Mouse (Mus musculus) midbrain, embryonic 15.5 days (tissue): ENCODE measurements around the gene Uba5. TPM values are rescaled to one million over a fixed set of nuclear protein-coding genes. Genes with fewer than 3 reads are reported as not detected.

Source experiments
- ATAC-seq: fragments of 200-750 bp; cut with Nextera tagmentation; replicated peaks from 2 replicates; pipeline ENCODE4 v1.8.0; 2017; ENCODE audit warnings: moderate TSS enrichment
- H3K27ac ChIP-seq: fragments of 300-500 bp; sonication (generic); 2 replicates; pipeline ENCODE4 v1.5.1; 2015; ENCODE audit warnings: mild to moderate bottlenecking, inconsistent platforms
- H3K27me3 ChIP-seq: fragments of 300-500 bp; sonication (generic); replicated peaks from 2 replicates; pipeline ENCODE4 v1.6.1; 2015; ENCODE audit warnings: inconsistent platforms
- H3K36me3 ChIP-seq: fragments of 300-500 bp; sonication (generic); replicated peaks from 2 replicates; pipeline ENCODE4 v1.6.1; 2015; ENCODE audit warnings: inconsistent platforms
- H3K4me1 ChIP-seq: fragments of 300-500 bp; sonication (generic); 2 replicates; pipeline ENCODE4 v1.6.1; 2015; ENCODE audit warnings: inconsistent platforms
- H3K4me2 ChIP-seq: fragments of 300-500 bp; sonication (generic); 2 replicates; pipeline ENCODE4 v1.6.1; 2015; ENCODE audit warnings: inconsistent platforms, mild to moderate bottlenecking, moderate library complexity
- H3K4me3 ChIP-seq: fragments of 300-500 bp; sonication (generic); 2 replicates; pipeline ENCODE4 v1.5.1; 2015; ENCODE audit warnings: mild to moderate bottlenecking, inconsistent platforms
- H3K9ac ChIP-seq: fragments of 300-500 bp; sonication (generic); 2 replicates; pipeline ENCODE4 v1.6.1; 2015; ENCODE audit warnings: mild to moderate bottlenecking, inconsistent platforms
- H3K9me3 ChIP-seq: fragments of 300-500 bp; sonication (generic); 2 replicates; pipeline ENCODE4 v1.6.1; 2016; ENCODE audit warnings: inconsistent platforms
- WGBS: fragments of 180-500 bp; shearing (Covaris S2); methylation state at CpG from one replicate; pipeline ENCODE4 v1.1.7; 2015; ENCODE audit warnings: mixed read lengths; 5-methylcytosine and 5-hydroxymethylcytosine counted together
- polyA plus RNA-seq: library from polyadenylated mRNA; unstranded; fragments of >200 nt; fragmentation: Nextera tagmentation; extraction: Ambion mirVana; gene quantifications from 2 replicates; pipeline ENCODE4 v1.2.1, GENCODE M21; 2015

Uba5 gene
- polyA plus RNA-seq, 1 experiment from 2014 or later, result 69.6 TPM

GRCm38 (mm10) chr9:104040362-104040761 is 22.6 kb downstream of the Uba5 start, which contains the start of gene Gm28305:
TSS of gene Gm28305 (plus strand) at chr9:104040662.
- WGBS, result 67% methylated on average over 2 of the region's 2 CpGs
- H3K27ac ChIP-seq, result no peak within 1 kb of the TSS
- no peak within 1 kb of the TSS for H3K9ac ChIP-seq
- no peak within 1 kb of the TSS for H3K4me3 ChIP-seq
- no peak for ATAC-seq
- H3K36me3 ChIP-seq, result no peaks in the 10 kb centered on the region; the same call in 1 of the 2 replicates
- no peaks in the 10 kb centered on the region for H3K4me1 ChIP-seq
- H3K9me3 ChIP-seq, result no peaks in the 10 kb centered on the region
- H3K4me2 ChIP-seq, result no peak within 1 kb of the TSS
- no peaks in the 10 kb centered on the region for H3K27me3 ChIP-seq

DNA sequence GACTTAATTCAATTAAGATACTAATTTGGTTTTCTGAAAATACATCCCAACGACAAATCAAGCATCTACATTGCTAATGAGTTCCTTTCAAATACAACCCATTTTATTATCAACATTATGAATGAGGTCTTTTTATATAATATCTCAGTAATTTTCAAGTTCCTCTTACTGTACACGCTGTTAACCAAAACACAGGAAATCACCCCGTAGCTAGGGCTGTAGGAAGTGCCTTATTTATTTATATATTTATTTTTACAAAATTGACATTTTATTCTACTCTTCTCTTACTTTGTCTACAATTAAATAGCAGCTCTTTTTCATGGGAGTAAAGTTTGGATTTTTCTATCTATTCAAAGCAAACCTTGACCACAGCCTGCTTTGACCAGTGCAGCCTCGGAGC is 23.2 kb downstream of the Uba5 start:
- no peak for ATAC-seq
- Histone ChIP-seq H3K4me3 (no peak overlapping the region), H3K4me1 (no peaks in the 10 kb centered on the region), H3K9me3 (no peaks in the 10 kb centered on the region), H3K4me2 (no peak overlapping the region), H3K36me3 (no peaks in the 10 kb centered on the region; the same call in 1 of the 2 replicates), H3K27ac (no peak overlapping the region), H3K27me3 (no peaks in the 10 kb centered on the region), H3K9ac (no peak overlapping the region)
- WGBS, result 83% methylated on average over 4 of the region's 4 CpGs

- Histone ChIP-seq H3K9ac (no peak overlapping the region), H3K27ac (no peak overlapping the region), H3K9me3 (no peaks in the 10 kb centered on the region), H3K27me3 (no peaks in the 10 kb centered on the region), H3K36me3 (no peaks in the 10 kb centered on the region), H3K4me3 (no peak overlapping the region), H3K4me1 (no peaks in the 10 kb centered on the region), H3K4me2 (no peak overlapping the region)
- no peak for ATAC-seq
- WGBS, result 92% methylated on average over 21 of the region's 21 CpGs
Observed at GRCm38 (mm10) chr9:104039031-104039695, 23.8 kb downstream of the Uba5 start.

GRCm38 (mm10) chr9:104038266-104038665 is 24.7 kb downstream of the Uba5 start:
- Histone ChIP-seq H3K4me3 (no peak overlapping the region), H3K27ac (no peak overlapping the region), H3K36me3 (no peaks in the 10 kb centered on the region), H3K4me2 (no peak overlapping the region), H3K9ac (no peak overlapping the region), H3K9me3 (no peaks in the 10 kb centered on the region), H3K27me3 (no peaks in the 10 kb centered on the region), H3K4me1 (no peaks in the 10 kb centered on the region)
- no peak for ATAC-seq
- 92% methylated on average over 13 of the region's 13 CpGs for WGBS

GRCm38 (mm10) chr9:104035261-104036015 is 27.5 kb downstream of the Uba5 start:
- 46% methylated on average over 24 of the region's 24 CpGs for WGBS
- H3K27me3 ChIP-seq, result no peaks in the 10 kb centered on the region
- H3K27ac ChIP-seq, result no peak overlapping the region
- H3K4me3 ChIP-seq, result no peak overlapping the region
- H3K9ac ChIP-seq, result no peak overlapping the region
- no peaks in the 10 kb centered on the region for H3K4me1 ChIP-seq
- no peak overlapping the region for H3K4me2 ChIP-seq
- H3K36me3 ChIP-seq, result no peaks in the 10 kb centered on the region
- no peak for ATAC-seq
- H3K9me3 ChIP-seq, result no peaks in the 10 kb centered on the region

- WGBS, result 66% methylated on average over 6 of the region's 6 CpGs
- Histone ChIP-seq H3K9ac (no peak overlapping the region), H3K4me2 (no peak overlapping the region), H3K36me3 (no peaks in the 10 kb centered on the region), H3K27ac (no peak overlapping the region), H3K9me3 (no peaks in the 10 kb centered on the region), H3K4me3 (no peak overlapping the region), H3K27me3 (no peaks in the 10 kb centered on the region), H3K4me1 (no peaks in the 10 kb centered on the region)
- ATAC-seq, result no peak
Observed at GRCm38 (mm10) chr9:104034718-104035117, 28.2 kb downstream of the Uba5 start.

- Histone ChIP-seq H3K4me3 (no peak overlapping the region), H3K4me1 (no peaks in the 10 kb centered on the region), H3K4me2 (no peak overlapping the region), H3K36me3 (no peaks in the 10 kb centered on the region), H3K9ac (no peak overlapping the region), H3K27ac (no peak overlapping the region), H3K9me3 (no peaks in the 10 kb centered on the region), H3K27me3 (no peaks in the 10 kb centered on the region)
- no peak for ATAC-seq
- WGBS, result 81% methylated on average over 8 of the region's 8 CpGs
Observed at GRCm38 (mm10) chr9:104034231-104034630, 28.7 kb downstream of the Uba5 start.

GRCm38 (mm10) chr9:104029861-104030260 is 33.1 kb downstream of the Uba5 start:
- WGBS, result 94% methylated on average over 11 of the region's 11 CpGs
- no peak for ATAC-seq
- Histone ChIP-seq H3K27ac (no peak overlapping the region), H3K27me3 (no peaks in the 10 kb centered on the region), H3K4me1 (no peaks in the 10 kb centered on the region), H3K4me2 (no peak overlapping the region), H3K9me3 (no peaks in the 10 kb centered on the region), H3K4me3 (no peak overlapping the region), H3K36me3 (peaks cover 10% of the 10 kb centered on the region; the same call in 1 of the 2 replicates), H3K9ac (no peak overlapping the region)

DNA sequence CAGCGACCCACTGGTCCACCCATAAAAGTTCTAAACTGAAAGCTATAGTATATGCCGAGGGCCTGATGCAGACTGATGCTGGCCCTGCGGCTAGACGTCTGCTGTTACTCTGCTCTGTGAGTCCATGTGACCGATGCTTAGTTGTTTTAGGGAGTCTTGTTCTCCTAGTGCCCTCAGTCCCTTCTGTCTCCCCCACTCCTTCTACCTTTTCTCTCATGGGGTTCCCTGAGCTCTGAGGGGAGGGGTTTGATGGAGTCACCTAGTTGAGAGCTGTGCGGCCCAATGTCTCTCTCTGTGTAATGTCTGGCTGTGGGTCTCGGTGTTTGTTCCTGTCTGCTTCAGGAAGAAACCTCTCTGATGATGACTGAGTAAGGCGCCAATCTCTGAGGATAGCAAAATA is 35.7 kb downstream of the Uba5 start:
- ATAC-seq, result no peak
- Histone ChIP-seq H3K9ac (no peak overlapping the region), H3K9me3 (no peaks in the 10 kb centered on the region), H3K27ac (no peak overlapping the region), H3K27me3 (no peaks in the 10 kb centered on the region), H3K4me3 (no peak overlapping the region), H3K4me1 (no peaks in the 10 kb centered on the region), H3K36me3 (peaks cover 10% of the 10 kb centered on the region; the same call in 1 of the 2 replicates), H3K4me2 (no peak overlapping the region)
- 96% methylated on average over 8 of the region's 8 CpGs for whole genome bisulfite sequencing

- no peak overlapping the region for H3K4me2 ChIP-seq
- no peak for ATAC-seq
- no peak overlapping the region for H3K9ac ChIP-seq
- H3K4me3 ChIP-seq, result no peak overlapping the region
- H3K36me3 ChIP-seq, result 0 out of 2 replicates have a peak, but pooled peaks cover 1% of the 10 kb centered on the region
- no peaks in the 10 kb centered on the region for H3K9me3 ChIP-seq
- H3K4me1 ChIP-seq, result no peaks in the 10 kb centered on the region
- no peak overlapping the region for H3K27ac ChIP-seq
- 93% methylated on average over 10 of the region's 10 CpGs for WGBS
- no peaks in the 10 kb centered on the region for H3K27me3 ChIP-seq
Observed at GRCm38 (mm10) chr9:104021026-104021425, 41.9 kb downstream of the Uba5 start.

- Histone ChIP-seq H3K27ac (no peak overlapping the region), H3K27me3 (no peaks in the 10 kb centered on the region), H3K4me1 (no peaks in the 10 kb centered on the region), H3K4me3 (no peak overlapping the region), H3K36me3 (0 out of 2 replicates have a peak, but pooled peaks cover 2% of the 10 kb centered on the region), H3K9me3 (no peaks in the 10 kb centered on the region), H3K4me2 (no peak overlapping the region), H3K9ac (no peak overlapping the region)
- WGBS, result 56% methylated on average over 1 of the region's 1 CpGs
- no peak for ATAC-seq
Observed at GRCm38 (mm10) chr9:104014526-104014925, 48.4 kb downstream of the Uba5 start.

DNA sequence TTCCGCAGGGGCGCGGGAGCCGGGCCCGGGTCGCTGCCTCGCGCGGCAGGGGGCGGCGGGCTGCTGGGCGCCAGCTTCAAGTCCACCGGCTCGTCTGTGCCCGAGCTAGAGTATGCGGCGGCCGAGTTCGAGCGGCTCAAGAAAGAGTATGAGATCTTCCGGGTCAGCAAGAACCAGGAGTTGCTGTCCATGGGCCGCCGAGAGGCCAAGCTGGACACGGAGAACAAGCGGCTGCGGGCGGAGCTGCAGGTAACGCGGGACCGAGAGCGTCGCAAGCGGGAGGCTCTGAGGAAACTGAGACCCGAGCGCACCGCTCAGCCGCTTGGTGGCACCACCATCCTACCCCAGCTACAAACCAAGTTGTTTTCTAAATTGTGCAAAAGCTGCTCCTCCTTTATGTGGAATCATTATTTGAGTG is 60.0 kb downstream of the Uba5 start:
- no peaks in the 10 kb centered on the region for H3K36me3 ChIP-seq
- under 1% methylated on average over 37 of the region's 37 CpGs for WGBS
- no peaks in the 10 kb centered on the region; the same call in 1 of the 2 replicates for H3K27me3 ChIP-seq
- peak overlapping the region; percentile 75 for H3K4me3 ChIP-seq
- H3K27ac ChIP-seq, result peak overlapping the region; percentile 91
- peak overlapping the region; percentile 68 for H3K9ac ChIP-seq
- peaks cover 19% of the 10 kb centered on the region for H3K4me1 ChIP-seq
- peak overlapping the region; percentile 81 for H3K4me2 ChIP-seq
- no peaks in the 10 kb centered on the region for H3K9me3 ChIP-seq
- ATAC-seq, result peak; percentile 65
